In the genomic region with DNA sequence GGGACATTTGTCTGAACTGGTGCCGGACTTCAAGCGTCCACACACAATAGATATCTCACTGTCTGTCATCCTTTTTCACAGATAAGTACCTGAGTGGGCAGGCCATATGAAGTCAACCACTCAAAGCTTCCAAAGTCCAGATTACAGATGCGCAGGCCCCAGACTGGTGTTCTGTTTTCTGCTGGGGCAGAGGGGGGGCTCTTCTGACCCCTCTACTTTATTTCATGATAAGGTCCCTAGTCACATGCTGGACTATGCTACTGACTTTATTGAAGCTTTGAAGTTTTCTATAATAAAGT, we compare ENCODE assay signal across 14 mouse cellular contexts. TPM values are rescaled to one million over a fixed set of nuclear protein-coding genes. Genes with fewer than 3 reads are reported as not detected.
DNase-seq lines count a peak whose midpoint lies in the region; ATAC-seq and TF ChIP-seq lines count a peak whose summit lies in the region.
"Had no signal": no experiment of that assay in that cellular context is flagged by ENCODE, and none has a peak within 500 bp of the region (broad histone marks: within the 10 kb centered on the region; RNA-seq: fewer than 3 reads in every experiment).

No protein-coding gene starts in this region.

- H3K79me2 ChIP-seq in liver, adult 2 months (ENCODE audit: control insufficient read depth, insufficient read depth, low read length) = peaks cover 47% of the 10 kb centered on the region; the same call in 1 of the 2 replicates

- H3K36me3 ChIP-seq in heart, embryonic 12.5 days = no peaks in the 10 kb centered on the region
- no peaks in the 10 kb centered on the region for H3K36me3 ChIP-seq in liver, adult 2 months (ENCODE audit: control insufficient read depth, insufficient read depth, low read length)
- no peaks in the 10 kb centered on the region for H3K36me3 ChIP-seq in intestine, embryonic 15.5 days
- H3K36me3 ChIP-seq in liver, embryonic 16.5 days (ENCODE audit: control insufficient read depth, insufficient read depth) = no peaks in the 10 kb centered on the region

- TF ChIP-seq CTCF in liver, adult 2 months (IDR thresholded peaks at IDR 0.05; ENCODE audit: low read depth, low read length) = no peak

- no peak for DNase-seq in heart, postnatal 10 days
- no peak for DNase-seq in liver, adult 2 months (ENCODE audit: extremely low read depth, low read depth, low spot score)
- DNase-seq in liver = no peak
- no peak for DNase-seq in adrenal gland, postnatal 4 days (ENCODE audit: low spot score in 2 of 2)
- DNase-seq in ovary, postnatal 10 days (ENCODE audit: low spot score) = no peak
- DNase-seq: adrenal gland, postnatal 10 days; gastrocnemius, postnatal 10 days; kidney, adult 8-10 months; right cerebral cortex, postnatal 4 days had no signal

- no peak overlapping the region for H3K4me3 ChIP-seq in heart, embryonic 12.5 days
- H3K4me3 ChIP-seq in liver, adult 2 months (ENCODE audit: insufficient read depth, low read depth, low read length) = no peak overlapping the region
- no peak overlapping the region for H3K4me3 ChIP-seq in intestine, embryonic 15.5 days (replicated peaks)
- H3K4me3 ChIP-seq in liver, embryonic 16.5 days (ENCODE audit: low read depth, low read length) = no peak overlapping the region
- H3K4me3 ChIP-seq: erythroblast, embryonic 14.5 days had no signal

- H3K27me3 ChIP-seq in heart, embryonic 12.5 days (replicated peaks) = no peaks in the 10 kb centered on the region
- no peaks in the 10 kb centered on the region for H3K27me3 ChIP-seq in liver, adult 2 months (ENCODE audit: control insufficient read depth, insufficient read depth, low read length)
- no peaks in the 10 kb centered on the region for H3K27me3 ChIP-seq in intestine, embryonic 15.5 days (replicated peaks)
- no peaks in the 10 kb centered on the region for H3K27me3 ChIP-seq in liver, embryonic 16.5 days (ENCODE audit: control insufficient read depth, insufficient read depth, low read depth, low read length)
- H3K27me3 ChIP-seq: CH12.LX had no signal

- H3K4me1 ChIP-seq in heart, embryonic 12.5 days (replicated peaks) = peaks cover 75% of the 10 kb centered on the region
- peaks cover 39% of the 10 kb centered on the region for H3K4me1 ChIP-seq in liver, adult 2 months (ENCODE audit: control insufficient read depth, insufficient read depth, low read length)
- peaks cover 31% of the 10 kb centered on the region for H3K4me1 ChIP-seq in intestine, embryonic 15.5 days (replicated peaks)
- peaks cover 47% of the 10 kb centered on the region for H3K4me1 ChIP-seq in liver, embryonic 16.5 days (ENCODE audit: control insufficient read depth, low read depth, low read length)

- WGBS in heart, embryonic 12.5 days = 9% methylated on average over 3 of the region's 3 CpGs
- 47% methylated on average over 3 of the region's 3 CpGs for WGBS in liver, adult 2 months
- WGBS in intestine, embryonic 15.5 days = 63% methylated on average over 3 of the region's 3 CpGs
- 22% methylated on average over 3 of the region's 3 CpGs for WGBS in liver, embryonic 16.5 days (ENCODE audit: insufficient replicate concordance)

- peak overlapping the region; percentile 22; the same call in 1 of the 2 replicates for H3K9ac ChIP-seq in heart, embryonic 12.5 days
- H3K9ac ChIP-seq in liver, adult 2 months (ENCODE audit: low read depth, low read length) = peak overlapping the region; percentile 20; the same call in 1 of the 2 replicates
- no peak overlapping the region for H3K9ac ChIP-seq in intestine, embryonic 15.5 days
- peak overlapping the region; percentile 31 for H3K9ac ChIP-seq in liver, embryonic 16.5 days (ENCODE audit: low read depth, low read length)

- H3K9me3 ChIP-seq in heart, embryonic 12.5 days (replicated peaks) = no peaks in the 10 kb centered on the region
- no peaks in the 10 kb centered on the region for H3K9me3 ChIP-seq in intestine, embryonic 15.5 days
- H3K9me3 ChIP-seq in liver, embryonic 16.5 days (replicated peaks; ENCODE audit: control insufficient read depth, low read length) = no peaks in the 10 kb centered on the region

- H3K4me2 ChIP-seq in heart, embryonic 12.5 days = peak overlapping the region; percentile 27
- no peak overlapping the region for H3K4me2 ChIP-seq in intestine, embryonic 15.5 days (replicated peaks)
- 0 out of 2 replicates have a peak overlapping the region, but pooled peaks have one; percentile 6 for H3K4me2 ChIP-seq in liver, embryonic 16.5 days (ENCODE audit: low read depth, low read length)

- ATAC-seq in heart, embryonic 12.5 days (ENCODE audit: insufficient number of reproducible peaks, low FRiP score) = peak; percentile 74
- 0 out of 2 replicates have a peak, but pooled peaks have one; percentile 22 for ATAC-seq in intestine, embryonic 15.5 days
- peak; percentile 26; the same call in 1 of the 2 replicates for ATAC-seq in liver, embryonic 16.5 days (ENCODE audit: low read depth)

- TF ChIP-seq POLR2A in liver, adult 2 months (IDR thresholded peaks at IDR 0.05; ENCODE audit: extremely low read depth, insufficient read depth, low read length) = no peak

- intact Hi-C loops in heart, postnatal 10 days (cut with DNase I) = no loop called here

- H3K27ac ChIP-seq in heart, embryonic 12.5 days (ENCODE audit: poor library complexity, severe bottlenecking) = peak overlapping the region; percentile 72
- peak overlapping the region; percentile 75 for H3K27ac ChIP-seq in liver, adult 2 months (replicated peaks; ENCODE audit: insufficient read depth, low read depth, low read length)
- no peak overlapping the region for H3K27ac ChIP-seq in intestine, embryonic 15.5 days
- peak overlapping the region; percentile 50 for H3K27ac ChIP-seq in liver, embryonic 16.5 days (ENCODE audit: low read length)

RNA-seq across cellular contexts. Expression of a gene that starts 11.8 kb away (rescaled TPM):
- 14.9 and 21.1 TPM in 2 replicates for polyA plus RNA-seq in heart, embryonic 12.5 days (2016; fragmentation: Nextera tagmentation; extraction: Ambion mirVana)
- 10 to 100 TPM; 21.2 to 23.5 TPM for total RNA-seq in heart, postnatal 10 days (2021)
- total RNA-seq in liver, adult 2 months (2014; rRNA removed) = 8.1 and 17.7 TPM in 2 replicates
- 14.9 and 15.7 TPM in 2 replicates for polyA plus RNA-seq in liver, adult 2 months (2012; rRNA removed)
- 9.6 and 10.8 TPM in 2 replicates for polyA plus RNA-seq in intestine, embryonic 15.5 days (2015; fragmentation: Nextera tagmentation; extraction: Ambion mirVana)
- 1.3 and 1.5 TPM in 2 replicates for polyA plus RNA-seq in liver, embryonic 16.5 days (2015; fragmentation: Nextera tagmentation; extraction: Ambion mirVana)
- total RNA-seq in adrenal gland, postnatal 4 days (2021) = 100 to 1,000 TPM in 1 of 2 experiments, 10 to 100 TPM in 1; 86.1 to 102 TPM

Comparison
In these comparisons a context has a peak if more than half of its experiments do, and no peak if none do; other contexts are left out.
1. ATAC-seq: peak in every context shown above with its lines; median percentile 74 in heart, embryonic 12.5 days; 26 in liver, embryonic 16.5 days; 22 in intestine, embryonic 15.5 days.